Mouse (Mus musculus): ENCODE measurements around the gene Cst13. TPM values are rescaled to one million over a fixed set of nuclear protein-coding genes. Genes with fewer than 3 reads are reported as not detected.
"Not testable (repeated sequence)": the region's sequence is repeated elsewhere in the genome, so short reads cannot be mapped to it uniquely, and the experiment has no call there.

Cst13 gene
- not detected in 2 replicates for polyA plus RNA-seq (2014; fragmentation: Nextera tagmentation; extraction: Ambion mirVana)

- DNase-seq (ENCODE audit: low spot score) (no peak), ATAC-seq (ENCODE audit: low FRiP score) (no peak)
- no peaks in the 10 kb centered on the region for H3K27me3 ChIP-seq (ENCODE audit: control insufficient read depth, insufficient read depth, low read length)
- H3K4me3 ChIP-seq (replicated peaks; ENCODE audit: low read length): no peak within 1 kb of the TSS
- H3K4me2 ChIP-seq (replicated peaks): no peak within 1 kb of the TSS
- no peaks in the 10 kb centered on the region for H3K4me1 ChIP-seq (replicated peaks; ENCODE audit: control insufficient read depth, insufficient read depth, low read length)
- H3K36me3 ChIP-seq (replicated peaks; ENCODE audit: control insufficient read depth, insufficient read depth): no peaks in the 10 kb centered on the region
- no peaks in the 10 kb centered on the region for H3K9me3 ChIP-seq (ENCODE audit: control insufficient read depth, low read length)
- H3K27ac ChIP-seq: no peak within 1 kb of the TSS
- H3K9ac ChIP-seq: no peak within 1 kb of the TSS
These were observed at the start of gene Cst13 for GRCm38 (mm10) chr2:148819909-148820308. Cst13 (plus strand) TSS chr2:148820081.

GRCm38 (mm10) chr2:148771397-148771796, 48.5 kb upstream of the Cst13 start, which contains the start of gene Cst11:
Cst11 (minus strand) TSS chr2:148771497.
- H3K9ac ChIP-seq; H3K4me3 ChIP-seq (replicated peaks; ENCODE audit: low read length); H3K4me1 ChIP-seq (replicated peaks; ENCODE audit: control insufficient read depth, insufficient read depth, low read length); H3K36me3 ChIP-seq (replicated peaks; ENCODE audit: control insufficient read depth, insufficient read depth); ATAC-seq (ENCODE audit: low FRiP score); H3K4me2 ChIP-seq (replicated peaks); DNase-seq (ENCODE audit: low spot score); H3K9me3 ChIP-seq (ENCODE audit: control insufficient read depth, low read length); H3K27me3 ChIP-seq (ENCODE audit: control insufficient read depth, insufficient read depth, low read length); H3K27ac ChIP-seq: not testable (repeated sequence)
- WGBS: 84% methylated on average over 4 of the region's 4 CpGs

- Histone ChIP-seq H3K27me3 (ENCODE audit: control insufficient read depth, insufficient read depth, low read length) (no peaks in the 10 kb centered on the region), H3K4me3 (replicated peaks; ENCODE audit: low read length) (no peak within 1 kb of the TSS), H3K27ac (no peak within 1 kb of the TSS), H3K36me3 (replicated peaks; ENCODE audit: control insufficient read depth, insufficient read depth) (no peaks in the 10 kb centered on the region), H3K4me2 (replicated peaks) (no peak within 1 kb of the TSS), H3K9me3 (ENCODE audit: control insufficient read depth, low read length) (no peaks in the 10 kb centered on the region), H3K9ac (no peak within 1 kb of the TSS), H3K4me1 (replicated peaks; ENCODE audit: control insufficient read depth, insufficient read depth, low read length) (no peaks in the 10 kb centered on the region)
- 23% methylated on average over 1 of the region's 1 CpGs for WGBS
- DNase-seq (ENCODE audit: low spot score) (no peak), ATAC-seq (ENCODE audit: low FRiP score) (no peak)
These were observed 38.2 kb upstream of the Cst13 start, which contains the start of gene 8030411F24Rik for GRCm38 (mm10) chr2:148781709-148782108. 8030411F24Rik (plus strand) TSS chr2:148782009.

- 96% methylated on average over 6 of the region's 6 CpGs for WGBS
- no peak within 1 kb of the TSS for H3K9ac ChIP-seq
- no peaks in the 10 kb centered on the region for H3K36me3 ChIP-seq (replicated peaks; ENCODE audit: control insufficient read depth, insufficient read depth)
- no peak within 1 kb of the TSS for H3K4me3 ChIP-seq (replicated peaks; ENCODE audit: low read length)
- ATAC-seq (ENCODE audit: low FRiP score) (no peak), DNase-seq (ENCODE audit: low spot score) (no peak)
- no peaks in the 10 kb centered on the region for H3K9me3 ChIP-seq (ENCODE audit: control insufficient read depth, low read length)
- no peak within 1 kb of the TSS for H3K4me2 ChIP-seq (replicated peaks)
- H3K4me1 ChIP-seq (replicated peaks; ENCODE audit: control insufficient read depth, insufficient read depth, low read length): no peaks in the 10 kb centered on the region
- no peak within 1 kb of the TSS for H3K27ac ChIP-seq
- no peaks in the 10 kb centered on the region for H3K27me3 ChIP-seq (ENCODE audit: control insufficient read depth, insufficient read depth, low read length)
These were observed 30.7 kb upstream of the Cst13 start, which contains the start of gene Cst12 for GRCm38 (mm10) chr2:148789142-148789541. Cst12 (plus strand) TSS chr2:148789361.

GRCm38 (mm10) chr2:148798485-148798884, 21.4 kb upstream of the Cst13 start, which contains the start of gene Cst8:
Cst8 (plus strand) TSS chr2:148798785.
- ATAC-seq (ENCODE audit: low FRiP score) (no peak), DNase-seq (ENCODE audit: low spot score) (no peak)
- H3K27me3 ChIP-seq (ENCODE audit: control insufficient read depth, insufficient read depth, low read length): no peaks in the 10 kb centered on the region
- no peaks in the 10 kb centered on the region for H3K9me3 ChIP-seq (ENCODE audit: control insufficient read depth, low read length)
- no peaks in the 10 kb centered on the region for H3K4me1 ChIP-seq (replicated peaks; ENCODE audit: control insufficient read depth, insufficient read depth, low read length)
- no peak within 1 kb of the TSS for H3K9ac ChIP-seq
- no peak within 1 kb of the TSS for H3K4me2 ChIP-seq (replicated peaks)
- H3K4me3 ChIP-seq (replicated peaks; ENCODE audit: low read length): no peak within 1 kb of the TSS
- 88% methylated on average over 1 of the region's 1 CpGs for WGBS
- no peak within 1 kb of the TSS for H3K27ac ChIP-seq
- no peaks in the 10 kb centered on the region for H3K36me3 ChIP-seq (replicated peaks; ENCODE audit: control insufficient read depth, insufficient read depth)

- H3K9ac ChIP-seq: no peak overlapping the region
- no peaks in the 10 kb centered on the region for H3K9me3 ChIP-seq (ENCODE audit: control insufficient read depth, low read length)
- H3K27ac ChIP-seq: no peak overlapping the region
- 80% methylated on average over 3 of the region's 3 CpGs for WGBS
- H3K27me3 ChIP-seq (ENCODE audit: control insufficient read depth, insufficient read depth, low read length): no peaks in the 10 kb centered on the region
- no peak for ATAC-seq (ENCODE audit: low FRiP score)
- no peak overlapping the region for H3K4me3 ChIP-seq (replicated peaks; ENCODE audit: low read length)
- H3K4me2 ChIP-seq (replicated peaks): no peak overlapping the region
- H3K4me1 ChIP-seq (replicated peaks; ENCODE audit: control insufficient read depth, insufficient read depth, low read length): no peaks in the 10 kb centered on the region
- H3K36me3 ChIP-seq (replicated peaks; ENCODE audit: control insufficient read depth, insufficient read depth): no peaks in the 10 kb centered on the region
- DNase-seq (ENCODE audit: low spot score): no peak
These were observed 18.4 kb upstream of the Cst13 start for GRCm38 (mm10) chr2:148801491-148801921.

- 82% methylated on average over 6 of the region's 6 CpGs for WGBS
- Histone ChIP-seq H3K4me3 (replicated peaks; ENCODE audit: low read length) (no peak overlapping the region), H3K36me3 (replicated peaks; ENCODE audit: control insufficient read depth, insufficient read depth) (no peaks in the 10 kb centered on the region), H3K9ac (no peak overlapping the region), H3K9me3 (ENCODE audit: control insufficient read depth, low read length) (no peaks in the 10 kb centered on the region), H3K4me2 (replicated peaks) (no peak overlapping the region), H3K27me3 (ENCODE audit: control insufficient read depth, insufficient read depth, low read length) (no peaks in the 10 kb centered on the region), H3K4me1 (replicated peaks; ENCODE audit: control insufficient read depth, insufficient read depth, low read length) (no peaks in the 10 kb centered on the region), H3K27ac (no peak overlapping the region)
- DNase-seq (ENCODE audit: low spot score): no peak
- no peak for ATAC-seq (ENCODE audit: low FRiP score)
These were observed 13.2 kb upstream of the Cst13 start for GRCm38 (mm10) chr2:148806696-148807095.

GRCm38 (mm10) chr2:148825986-148826385, 6.1 kb downstream of the Cst13 start:
- Histone ChIP-seq H3K9me3 (ENCODE audit: control insufficient read depth, low read length) (no peaks in the 10 kb centered on the region), H3K27me3 (ENCODE audit: control insufficient read depth, insufficient read depth, low read length) (no peaks in the 10 kb centered on the region), H3K4me3 (replicated peaks; ENCODE audit: low read length) (no peak overlapping the region), H3K4me2 (replicated peaks) (no peak overlapping the region), H3K36me3 (replicated peaks; ENCODE audit: control insufficient read depth, insufficient read depth) (no peaks in the 10 kb centered on the region), H3K4me1 (replicated peaks; ENCODE audit: control insufficient read depth, insufficient read depth, low read length) (no peaks in the 10 kb centered on the region), H3K9ac (no peak overlapping the region), H3K27ac (no peak overlapping the region)
- ATAC-seq (ENCODE audit: low FRiP score) (no peak), DNase-seq (ENCODE audit: low spot score) (no peak)
- 68% methylated on average over 1 of the region's 1 CpGs for WGBS

GRCm38 (mm10) chr2:148834912-148835311, 15.0 kb downstream of the Cst13 start, which contains the start of gene Cst9:
Cst9 (plus strand) TSS chr2:148835147.
- H3K9ac ChIP-seq: no peak within 1 kb of the TSS
- no peaks in the 10 kb centered on the region for H3K36me3 ChIP-seq (replicated peaks; ENCODE audit: control insufficient read depth, insufficient read depth)
- no peaks in the 10 kb centered on the region for H3K9me3 ChIP-seq (ENCODE audit: control insufficient read depth, low read length)
- H3K4me1 ChIP-seq (replicated peaks; ENCODE audit: control insufficient read depth, insufficient read depth, low read length): no peaks in the 10 kb centered on the region
- no peak within 1 kb of the TSS for H3K4me2 ChIP-seq (replicated peaks)
- 78% methylated on average over 4 of the region's 4 CpGs for WGBS
- H3K27ac ChIP-seq: no peak within 1 kb of the TSS
- H3K27me3 ChIP-seq (ENCODE audit: control insufficient read depth, insufficient read depth, low read length): no peaks in the 10 kb centered on the region
- ATAC-seq (ENCODE audit: low FRiP score) (no peak), DNase-seq (ENCODE audit: low spot score) (no peak)
- no peak within 1 kb of the TSS for H3K4me3 ChIP-seq (replicated peaks; ENCODE audit: low read length)

Measured in hindbrain, embryonic 14.5 days (tissue).